Mouse (Mus musculus) MEL (cell line): Measurements from ENCODE around the gene Gm20388.

Experiments
- CTCF ChIP-seq, 3 experiments: IDR thresholded peaks in 2 of 3; conservative IDR thresholded peaks in 1 of 3; 2 replicates each; pipeline ENCODE4 v1.5.1; 2011 to 2012; ENCODE audit warnings: low read length in 3 of 3, low read depth in 2 of 3, mild to moderate bottlenecking in 2 of 3, improper control_type of control experiment in 1 of 3, inconsistent platforms in 1 of 3, mixed read lengths in 1 of 3, moderate library complexity in 1 of 3; ENCODE audit not compliant: control insufficient read depth in 1 of 3, insufficient read depth in 1 of 3, poor library complexity in 1 of 3, severe bottlenecking in 1 of 3
- GATA1 ChIP-seq: IDR thresholded peaks from 2 replicates; pipeline ENCODE4 v1.6.1; 2011; ENCODE audit warnings: low read depth, low read length, improper control_type of control experiment
- POLR2A ChIP-seq, 2 experiments: IDR thresholded peaks; 2 replicates each; pipeline ENCODE4 v1.6.1; 2011 to 2012; ENCODE audit warnings: low read length in 2 of 2, mild to moderate bottlenecking in 2 of 2, control low read depth in 1 of 2, improper control_type of control experiment in 1 of 2, low read depth in 1 of 2, moderate library complexity in 1 of 2; ENCODE audit not compliant: control insufficient read depth in 1 of 2, insufficient read depth in 1 of 2, poor library complexity in 1 of 2

GRCm38 (mm10) chr8:121847987-121848386, 1937.3 kb downstream of the Gm20388 start:
- TF ChIP-seq GATA1, result no peak
- no peak for TF ChIP-seq POLR2A (IDR thresholded peaks at IDR 0.05; ENCODE audit: control insufficient read depth in 1 of 2, insufficient read depth in 1 of 2, low read depth in 1 of 2, low read length in 2 of 2, poor library complexity in 1 of 2)
- TF ChIP-seq CTCF (IDR thresholded peaks at IDR 0.05 in 2 of 3, conservative IDR thresholded peaks at IDR 0.05 in 1 of 3; ENCODE audit: control insufficient read depth in 1 of 3, insufficient read depth in 1 of 3, low read depth in 2 of 3, low read length in 3 of 3, poor library complexity in 1 of 3, severe bottlenecking in 1 of 3), result no peak
